Mouse (Mus musculus) ES-E14 (cell line): ENCODE data around the gene Olfr550.
"Not testable (repeated sequence)": the region's sequence is repeated elsewhere in the genome, so short reads cannot be mapped to it uniquely, and the experiment has no call there.

ENCODE experiments used
- CHD2 ChIP-seq: IDR thresholded peaks from 2 replicates; pipeline ENCODE4 v1.6.1; 2014; ENCODE audit warnings: mild to moderate bottlenecking, low read depth, low read length, inconsistent platforms
- HCFC1 ChIP-seq: IDR thresholded peaks from 2 replicates; pipeline ENCODE4 v1.6.1; 2012; ENCODE audit warnings: low read length, inconsistent platforms, borderline replicate concordance; ENCODE audit not compliant: insufficient read depth
- MAFK ChIP-seq: IDR thresholded peaks from 2 replicates; pipeline ENCODE4 v1.6.1; 2014; ENCODE audit warnings: mild to moderate bottlenecking, low read depth, low read length, inconsistent platforms; ENCODE audit not compliant: insufficient read depth
- ZC3H11A ChIP-seq: IDR thresholded peaks from 2 replicates; pipeline ENCODE4 v1.6.1; 2012; ENCODE audit warnings: low read depth, mild to moderate bottlenecking, inconsistent platforms, low read length, borderline replicate concordance
- ZNF384 ChIP-seq: IDR thresholded peaks from 2 replicates; pipeline ENCODE4 v1.6.1; 2012; ENCODE audit warnings: low read depth, low read length, inconsistent platforms

GRCm38 (mm10) chr7:102620368-102620767 lies 49.1 kb downstream of the Olfr550 start:
- TF ChIP-seq MAFK, ZC3H11A, HCFC1, ZNF384, CHD2: not testable (repeated sequence)
